Mouse (Mus musculus) megakaryocyte, embryonic 14.5 days (primary cell): Measurements from ENCODE around the gene Psmc1. TPM values are rescaled to one million over a fixed set of nuclear protein-coding genes. Genes with fewer than 3 reads are reported as not detected.

Experiments
- H3K27me3 ChIP-seq: replicated peaks from 2 replicates; pipeline ENCODE3; 2012; ENCODE audit warnings: inconsistent platforms
- H3K36me3 ChIP-seq: replicated peaks from 2 replicates; pipeline ENCODE3; 2012; ENCODE audit warnings: low read length, inconsistent platforms, mixed read lengths
- H3K4me1 ChIP-seq: 2 replicates; pipeline ENCODE4 v1.6.1; 2012; ENCODE audit warnings: inconsistent platforms
- H3K4me3 ChIP-seq: replicated peaks from 2 replicates; pipeline ENCODE3; 2012; ENCODE audit warnings: moderate library complexity, mild to moderate bottlenecking, inconsistent platforms
- H3K9me3 ChIP-seq: 2 replicates; pipeline ENCODE4 v1.6.1; 2012; ENCODE audit warnings: inconsistent platforms
- FLI1 ChIP-seq: IDR thresholded peaks from 2 replicates; pipeline ENCODE4 v1.6.1; 2012; ENCODE audit warnings: low read length, inconsistent platforms, mixed read lengths
- GATA1 ChIP-seq: IDR thresholded peaks from 3 replicates; pipeline ENCODE4 v1.6.1; 2012; ENCODE audit warnings: mixed read lengths, low read length, inconsistent platforms, borderline replicate concordance
- polyA plus RNA-seq: library from polyadenylated mRNA; stranded (reverse); fragments of >175 nt; gene quantifications from 2 replicates; pipeline ENCODE4 v1.2.3, GENCODE M21; 2012; ENCODE audit warnings: low replicate concordance; ENCODE audit not compliant: insufficient read depth

Psmc1 gene
- polyA plus RNA-seq, 1 experiment = 14.0 TPM

GRCm38 (mm10) chr12:100122921-100123381, 13.0 kb downstream of the Psmc1 start:
- no peaks in the 10 kb centered on the region for H3K9me3 ChIP-seq
- H3K27me3 ChIP-seq = no peaks in the 10 kb centered on the region
- peaks cover 17% of the 10 kb centered on the region for H3K4me1 ChIP-seq
- TF ChIP-seq FLI1 (no peak), GATA1 (no peak)
- H3K4me3 ChIP-seq = no peak overlapping the region
- peaks cover 100% of the 10 kb centered on the region for H3K36me3 ChIP-seq

GRCm38 (mm10) chr12:100123476-100123875, 13.5 kb downstream of the Psmc1 start:
- TF ChIP-seq FLI1 (no peak), GATA1 (no peak)
- Histone ChIP-seq H3K9me3 (no peaks in the 10 kb centered on the region), H3K27me3 (no peaks in the 10 kb centered on the region), H3K4me1 (peaks cover 23% of the 10 kb centered on the region), H3K36me3 (peaks cover 100% of the 10 kb centered on the region), H3K4me3 (no peak overlapping the region)

- peaks cover 25% of the 10 kb centered on the region for H3K4me1 ChIP-seq
- TF ChIP-seq GATA1 (no peak), FLI1 (no peak)
- H3K36me3 ChIP-seq = peaks cover 100% of the 10 kb centered on the region
These were observed 15.2 kb downstream of the Psmc1 start for GRCm38 (mm10) chr12:100124913-100125798.

GRCm38 (mm10) chr12:100126968-100127865, 17.3 kb downstream of the Psmc1 start:
- no peaks in the 10 kb centered on the region for H3K9me3 ChIP-seq
- H3K36me3 ChIP-seq = peaks cover 100% of the 10 kb centered on the region
- H3K27me3 ChIP-seq = no peaks in the 10 kb centered on the region
- H3K4me1 ChIP-seq = peaks cover 28% of the 10 kb centered on the region
- no peak overlapping the region for H3K4me3 ChIP-seq
- no peak for TF ChIP-seq FLI1
- no peak for TF ChIP-seq GATA1

More at GRCm38 (mm10) chr12:100124913-100125798, 15.2 kb downstream of the Psmc1 start:
- Histone ChIP-seq H3K9me3 (no peaks in the 10 kb centered on the region), H3K27me3 (no peaks in the 10 kb centered on the region), H3K4me3 (no peak overlapping the region)

GRCm38 (mm10) chr12:100127866-100128480, 18.0 kb downstream of the Psmc1 start:
- no peaks in the 10 kb centered on the region for H3K9me3 ChIP-seq
- H3K4me3 ChIP-seq = no peak overlapping the region
- peaks cover 100% of the 10 kb centered on the region for H3K36me3 ChIP-seq
- peaks cover 28% of the 10 kb centered on the region for H3K4me1 ChIP-seq
- no peaks in the 10 kb centered on the region for H3K27me3 ChIP-seq
- TF ChIP-seq GATA1 = no peak
- TF ChIP-seq FLI1 = no peak

- Histone ChIP-seq H3K36me3 (peaks cover 100% of the 10 kb centered on the region), H3K9me3 (no peaks in the 10 kb centered on the region)
These were observed 18.6 kb downstream of the Psmc1 start for GRCm38 (mm10) chr12:100128522-100128921.

GRCm38 (mm10) chr12:100128961-100129360, 19.0 kb downstream of the Psmc1 start:
- H3K9me3 ChIP-seq = no peaks in the 10 kb centered on the region
- H3K4me1 ChIP-seq = peaks cover 28% of the 10 kb centered on the region
- H3K4me3 ChIP-seq = no peak overlapping the region
- TF ChIP-seq FLI1 = no peak
- TF ChIP-seq GATA1 = no peak
- H3K36me3 ChIP-seq = peaks cover 100% of the 10 kb centered on the region
- no peaks in the 10 kb centered on the region for H3K27me3 ChIP-seq

More at GRCm38 (mm10) chr12:100128522-100128921, 18.6 kb downstream of the Psmc1 start:
- H3K27me3 ChIP-seq = no peaks in the 10 kb centered on the region
- peaks cover 28% of the 10 kb centered on the region for H3K4me1 ChIP-seq
- TF ChIP-seq GATA1 = no peak
- TF ChIP-seq FLI1 = no peak
- H3K4me3 ChIP-seq = no peak overlapping the region

- H3K27me3 ChIP-seq = no peaks in the 10 kb centered on the region
- TF ChIP-seq FLI1 = no peak
- no peak for TF ChIP-seq GATA1
- H3K4me1 ChIP-seq = peaks cover 33% of the 10 kb centered on the region
- H3K4me3 ChIP-seq = no peak overlapping the region
- H3K9me3 ChIP-seq = no peaks in the 10 kb centered on the region
- H3K36me3 ChIP-seq = peaks cover 99% of the 10 kb centered on the region
These were observed 21.2 kb downstream of the Psmc1 start for GRCm38 (mm10) chr12:100131167-100131566.

GRCm38 (mm10) chr12:100131655-100132054, 21.7 kb downstream of the Psmc1 start:
- TF ChIP-seq GATA1 (no peak), FLI1 (no peak)
- Histone ChIP-seq H3K27me3 (no peaks in the 10 kb centered on the region), H3K36me3 (peaks cover 99% of the 10 kb centered on the region), H3K9me3 (no peaks in the 10 kb centered on the region), H3K4me3 (no peak overlapping the region), H3K4me1 (peaks cover 30% of the 10 kb centered on the region)
